Mouse (Mus musculus): Measurements from ENCODE around the gene Slc35d2. TPM values are rescaled to one million over a fixed set of nuclear protein-coding genes. Genes with fewer than 3 reads are reported as not detected.
"Not testable (repeated sequence)": the region's sequence is repeated elsewhere in the genome, so short reads cannot be mapped to it uniquely, and the experiment has no call there.

Gene Slc35d2
- polyA plus RNA-seq, 1 experiment from 2014 or later: 4.0 TPM

GRCm38 (mm10) chr13:64083331-64083730, 45.8 kb downstream of the Slc35d2 start:
- H3K27me3 ChIP-seq (replicated peaks): no peaks in the 10 kb centered on the region
- no peak overlapping the region for H3K4me2 ChIP-seq (replicated peaks)
- no peaks in the 10 kb centered on the region for H3K9me3 ChIP-seq
- H3K4me1 ChIP-seq: peaks cover 10% of the 10 kb centered on the region
- no peaks in the 10 kb centered on the region for H3K36me3 ChIP-seq
- H3K27ac ChIP-seq: no peak overlapping the region
- 87% methylated on average over 3 of the region's 3 CpGs for WGBS
- no peak overlapping the region for H3K9ac ChIP-seq
- ATAC-seq (ENCODE audit: low FRiP score, low read depth): no peak
- H3K4me3 ChIP-seq: no peak overlapping the region

GRCm38 (mm10) chr13:64081012-64081919, 47.9 kb downstream of the Slc35d2 start:
- 17% methylated on average over 16 of the region's 16 CpGs for WGBS
- Histone ChIP-seq H3K9me3 (no peaks in the 10 kb centered on the region), H3K27me3 (replicated peaks) (no peaks in the 10 kb centered on the region), H3K4me1 (peaks cover 10% of the 10 kb centered on the region), H3K4me3 (no peak overlapping the region), H3K4me2 (replicated peaks) (peak overlapping the region; percentile 31), H3K9ac (no peak overlapping the region), H3K27ac (0 out of 2 replicates have a peak overlapping the region, but pooled peaks have one; percentile 11), H3K36me3 (no peaks in the 10 kb centered on the region)
- ATAC-seq (ENCODE audit: low FRiP score, low read depth): peak; percentile 83

GRCm38 (mm10) chr13:64077591-64077990, 51.6 kb downstream of the Slc35d2 start:
- no peak for ATAC-seq (ENCODE audit: low FRiP score, low read depth)
- H3K27me3 ChIP-seq (replicated peaks): no peaks in the 10 kb centered on the region
- H3K4me1 ChIP-seq: peaks cover 10% of the 10 kb centered on the region
- H3K27ac ChIP-seq: no peak overlapping the region
- no peak overlapping the region for H3K9ac ChIP-seq
- WGBS: 90% methylated on average over 5 of the region's 5 CpGs
- H3K36me3 ChIP-seq: no peaks in the 10 kb centered on the region
- H3K4me2 ChIP-seq (replicated peaks): no peak overlapping the region
- no peaks in the 10 kb centered on the region for H3K9me3 ChIP-seq
- no peak overlapping the region for H3K4me3 ChIP-seq

GRCm38 (mm10) chr13:64076074-64076473, 53.1 kb downstream of the Slc35d2 start:
- Histone ChIP-seq H3K4me1 (peaks cover 2% of the 10 kb centered on the region; the same call in 1 of the 2 replicates), H3K9me3 (no peaks in the 10 kb centered on the region), H3K4me3 (no peak overlapping the region), H3K36me3 (no peaks in the 10 kb centered on the region), H3K27ac (no peak overlapping the region), H3K4me2 (replicated peaks) (no peak overlapping the region), H3K9ac (no peak overlapping the region), H3K27me3 (replicated peaks) (no peaks in the 10 kb centered on the region)
- no peak for ATAC-seq (ENCODE audit: low FRiP score, low read depth)
- WGBS: 86% methylated on average over 4 of the region's 4 CpGs

GRCm38 (mm10) chr13:64066653-64067052, 62.5 kb downstream of the Slc35d2 start:
- no peak overlapping the region for H3K9ac ChIP-seq
- no peak overlapping the region for H3K27ac ChIP-seq
- WGBS: 65% methylated on average over 3 of the region's 3 CpGs
- no peaks in the 10 kb centered on the region; the same call in 1 of the 2 replicates for H3K4me1 ChIP-seq
- no peaks in the 10 kb centered on the region for H3K27me3 ChIP-seq (replicated peaks)
- ATAC-seq (ENCODE audit: low FRiP score, low read depth): no peak
- H3K9me3 ChIP-seq: no peaks in the 10 kb centered on the region
- H3K4me3 ChIP-seq: no peak overlapping the region
- no peak overlapping the region for H3K4me2 ChIP-seq (replicated peaks)
- H3K36me3 ChIP-seq: no peaks in the 10 kb centered on the region

- Histone ChIP-seq H3K36me3 (no peaks in the 10 kb centered on the region), H3K9ac (no peak overlapping the region), H3K4me2 (replicated peaks) (no peak overlapping the region), H3K4me1 (no peaks in the 10 kb centered on the region; the same call in 1 of the 2 replicates), H3K27ac (no peak overlapping the region), H3K27me3 (replicated peaks) (no peaks in the 10 kb centered on the region), H3K9me3 (no peaks in the 10 kb centered on the region), H3K4me3 (no peak overlapping the region)
- no peak for ATAC-seq (ENCODE audit: low FRiP score, low read depth)
Measured at GRCm38 (mm10) chr13:64064276-64064675, 64.9 kb downstream of the Slc35d2 start.

- 74% methylated on average over 5 of the region's 5 CpGs for WGBS
- ATAC-seq (ENCODE audit: low FRiP score, low read depth): no peak
- H3K27ac ChIP-seq: no peak overlapping the region
Measured at GRCm38 (mm10) chr13:64060935-64061506, 68.1 kb downstream of the Slc35d2 start.

GRCm38 (mm10) chr13:64053959-64054358, 75.2 kb downstream of the Slc35d2 start:
- no peak for ATAC-seq (ENCODE audit: low FRiP score, low read depth)
- no peaks in the 10 kb centered on the region for H3K4me1 ChIP-seq
- H3K9ac ChIP-seq: no peak overlapping the region
- H3K4me2 ChIP-seq (replicated peaks): no peak overlapping the region
- H3K36me3 ChIP-seq: no peaks in the 10 kb centered on the region
- H3K9me3 ChIP-seq: no peaks in the 10 kb centered on the region; the same call in 1 of the 2 replicates
- H3K27me3 ChIP-seq (replicated peaks): no peaks in the 10 kb centered on the region
- no peak overlapping the region for H3K27ac ChIP-seq
- WGBS: 30% methylated on average over 1 of the region's 1 CpGs
- no peak overlapping the region for H3K4me3 ChIP-seq

More at GRCm38 (mm10) chr13:64060935-64061506, 68.1 kb downstream of the Slc35d2 start:
- H3K4me1 ChIP-seq: no peaks in the 10 kb centered on the region; the same call in 1 of the 2 replicates
- no peak overlapping the region for H3K9ac ChIP-seq
- H3K4me3 ChIP-seq: no peak overlapping the region
- H3K9me3 ChIP-seq: no peaks in the 10 kb centered on the region
- H3K27me3 ChIP-seq (replicated peaks): no peaks in the 10 kb centered on the region
- no peak overlapping the region for H3K4me2 ChIP-seq (replicated peaks)
- no peaks in the 10 kb centered on the region for H3K36me3 ChIP-seq

GRCm38 (mm10) chr13:64052281-64052680, 76.9 kb downstream of the Slc35d2 start:
- H3K36me3 ChIP-seq; H3K27ac ChIP-seq; H3K4me2 ChIP-seq (replicated peaks); H3K9me3 ChIP-seq; H3K4me1 ChIP-seq; H3K27me3 ChIP-seq (replicated peaks); H3K9ac ChIP-seq; ATAC-seq (ENCODE audit: low FRiP score, low read depth); H3K4me3 ChIP-seq: not testable (repeated sequence)
- 90% methylated on average over 2 of the region's 2 CpGs for WGBS

GRCm38 (mm10) chr13:64050895-64051294, 78.3 kb downstream of the Slc35d2 start:
- no peak for ATAC-seq (ENCODE audit: low FRiP score, low read depth)
- Histone ChIP-seq H3K4me2 (replicated peaks) (no peak overlapping the region), H3K4me3 (no peak overlapping the region), H3K9ac (no peak overlapping the region), H3K27ac (no peak overlapping the region), H3K36me3 (no peaks in the 10 kb centered on the region), H3K4me1 (no peaks in the 10 kb centered on the region), H3K27me3 (replicated peaks) (no peaks in the 10 kb centered on the region), H3K9me3 (no peaks in the 10 kb centered on the region; the same call in 1 of the 2 replicates)
- WGBS: 75% methylated on average over 4 of the region's 4 CpGs

- Histone ChIP-seq H3K27me3 (replicated peaks) (no peaks in the 10 kb centered on the region), H3K9me3 (no peaks in the 10 kb centered on the region; the same call in 1 of the 2 replicates), H3K36me3 (no peaks in the 10 kb centered on the region), H3K4me2 (replicated peaks) (no peak overlapping the region), H3K9ac (no peak overlapping the region), H3K4me3 (no peak overlapping the region), H3K27ac (no peak overlapping the region), H3K4me1 (no peaks in the 10 kb centered on the region)
- no peak for ATAC-seq (ENCODE audit: low FRiP score, low read depth)
Measured at GRCm38 (mm10) chr13:64049535-64049934, 79.6 kb downstream of the Slc35d2 start.

GRCm38 (mm10) chr13:64048467-64048866, 80.7 kb downstream of the Slc35d2 start:
- H3K9ac ChIP-seq: no peak overlapping the region
- H3K27ac ChIP-seq: no peak overlapping the region
- no peak for ATAC-seq (ENCODE audit: low FRiP score, low read depth)
- H3K4me2 ChIP-seq (replicated peaks): no peak overlapping the region
- no peaks in the 10 kb centered on the region; the same call in 1 of the 2 replicates for H3K9me3 ChIP-seq
- 92% methylated on average over 2 of the region's 2 CpGs for WGBS
- no peak overlapping the region for H3K4me3 ChIP-seq
- no peaks in the 10 kb centered on the region for H3K36me3 ChIP-seq
- no peaks in the 10 kb centered on the region for H3K4me1 ChIP-seq
- no peaks in the 10 kb centered on the region for H3K27me3 ChIP-seq (replicated peaks)

Measured in neural tube, embryonic 12.5 days (tissue).